In the genomic region with DNA sequence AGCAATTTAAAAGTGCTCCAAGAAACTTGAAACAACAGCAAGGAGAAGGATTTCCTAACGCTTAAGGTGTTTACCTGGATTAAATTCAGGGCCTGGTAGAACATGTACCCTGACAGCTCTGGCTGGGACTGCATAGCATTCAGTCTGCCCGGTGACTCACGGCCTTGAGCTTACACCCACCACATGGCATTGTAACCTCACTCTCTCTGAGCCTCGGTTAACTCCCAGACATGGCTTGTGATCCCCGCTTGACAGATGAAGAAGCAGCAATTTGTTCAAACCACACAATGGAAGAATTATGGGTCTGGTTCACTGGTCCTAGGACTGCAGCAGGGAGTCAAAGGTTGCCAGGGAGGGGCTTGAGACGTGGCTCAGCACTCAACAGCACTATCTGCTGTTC, we compare ENCODE assay signal across 16 mouse cellular contexts. TPM values are rescaled to one million over a fixed set of nuclear protein-coding genes. Genes with fewer than 3 reads are reported as not detected.
DNase-seq lines count a peak whose midpoint lies in the region; ATAC-seq and TF ChIP-seq lines count a peak whose summit lies in the region.
"Had no signal": no experiment of that assay in that cellular context is flagged by ENCODE, and none has a peak within 500 bp of the region (broad histone marks: within the 10 kb centered on the region; RNA-seq: fewer than 3 reads in every experiment).

No protein-coding gene starts in this region.

- no peaks in the 10 kb centered on the region for H3K9me3 ChIP-seq in heart, embryonic 10.5 days
- no peaks in the 10 kb centered on the region for H3K9me3 ChIP-seq in embryonic facial prominence, embryonic 14.5 days (ENCODE audit: control insufficient read depth, low read length)
- no peaks in the 10 kb centered on the region for H3K9me3 ChIP-seq in stomach, postnatal 0 days (ENCODE audit: control insufficient read depth, low read length)
- H3K9me3 ChIP-seq: forebrain, embryonic 13.5 days had no signal

- no peak overlapping the region for H3K9ac ChIP-seq in embryonic facial prominence, embryonic 14.5 days (ENCODE audit: low read depth, low read length)
- no peak overlapping the region for H3K9ac ChIP-seq in stomach, postnatal 0 days (ENCODE audit: low read length)
- H3K9ac ChIP-seq: forebrain, embryonic 13.5 days had no signal

- H3K27ac ChIP-seq in heart, embryonic 10.5 days = no peak overlapping the region
- peak overlapping the region; percentile 44; the same call in 1 of the 2 replicates for H3K27ac ChIP-seq in embryonic facial prominence, embryonic 14.5 days (replicated peaks; ENCODE audit: low read depth, low read length)
- H3K27ac ChIP-seq in stomach, postnatal 0 days (replicated peaks) = no peak overlapping the region
- H3K27ac ChIP-seq: forebrain, embryonic 13.5 days had no signal

- H3K27me3 ChIP-seq in heart, embryonic 10.5 days (ENCODE audit: insufficient read depth, poor library complexity, severe bottlenecking) = peaks cover 7% of the 10 kb centered on the region; the same call in 1 of the 2 replicates
- H3K27me3 ChIP-seq in embryonic facial prominence, embryonic 14.5 days (replicated peaks; ENCODE audit: control insufficient read depth, insufficient read depth, low read length) = no peaks in the 10 kb centered on the region
- no peaks in the 10 kb centered on the region for H3K27me3 ChIP-seq in stomach, postnatal 0 days (ENCODE audit: control insufficient read depth, insufficient read depth, low read length)
- H3K27me3 ChIP-seq: CH12.LX had no signal

- ATAC-seq in embryonic facial prominence, embryonic 14.5 days (ENCODE audit: low read depth) = peak; percentile 48; the same call in 1 of the 2 replicates
- peak; percentile 59; the same call in 1 of the 2 replicates for ATAC-seq in stomach, postnatal 0 days (ENCODE audit: low FRiP score, low TSS enrichment)
- ATAC-seq: forebrain, embryonic 13.5 days had no signal

- no peak for TF ChIP-seq CTCF in stomach, postnatal 0 days (IDR thresholded peaks at IDR 0.05; ENCODE audit: low read depth)

- peak; percentile 88 for DNase-seq in heart, adult 11 months
- DNase-seq in heart, embryonic 10.5 days (ENCODE audit: low spot score) = no peak
- peak; percentile 18 for DNase-seq in retina, postnatal 1 day
- no peak for DNase-seq in retina, embryonic 14.5 days (ENCODE audit: low spot score)
- peak; percentile 72 for DNase-seq in embryonic facial prominence, embryonic 14.5 days (ENCODE audit: low spot score)
- DNase-seq in stomach, postnatal 0 days (ENCODE audit: low spot score) = no peak
- DNase-seq in spleen, adult 18-20 months = no peak
- DNase-seq in gastrocnemius, postnatal 4 days (ENCODE audit: low spot score in 2 of 2) = no peak
- DNase-seq: cerebellum, adult 11 months; gastrocnemius, postnatal 36 days; heart, postnatal 36 days; lung, adult 18-20 months; thymus, postnatal 25 days had no signal

- no peak for TF ChIP-seq EP300 in stomach, postnatal 0 days (optimal IDR thresholded peaks at IDR 0.05)

- H3K4me3 ChIP-seq in heart, embryonic 10.5 days = no peak overlapping the region
- no peak overlapping the region for H3K4me3 ChIP-seq in embryonic facial prominence, embryonic 14.5 days (ENCODE audit: low read depth, low read length)
- H3K4me3 ChIP-seq in stomach, postnatal 0 days (ENCODE audit: low read depth, low read length) = no peak overlapping the region
- H3K4me3 ChIP-seq: forebrain, embryonic 13.5 days had no signal

- H3K4me1 ChIP-seq in heart, embryonic 10.5 days = peaks cover 25% of the 10 kb centered on the region
- H3K4me1 ChIP-seq in embryonic facial prominence, embryonic 14.5 days (ENCODE audit: control insufficient read depth, insufficient read depth, low read length) = peaks cover 26% of the 10 kb centered on the region
- H3K4me1 ChIP-seq in stomach, postnatal 0 days (replicated peaks; ENCODE audit: control insufficient read depth, insufficient read depth) = peaks cover 8% of the 10 kb centered on the region

- WGBS in heart, embryonic 10.5 days = 73% methylated on average over 6 of the region's 6 CpGs
- 55% methylated on average over 6 of the region's 6 CpGs for WGBS in embryonic facial prominence, embryonic 14.5 days
- 37% methylated on average over 6 of the region's 6 CpGs for WGBS in stomach, postnatal 0 days

- no peak overlapping the region for H3K4me2 ChIP-seq in embryonic facial prominence, embryonic 14.5 days (ENCODE audit: low read depth, low read length)
- no peak overlapping the region for H3K4me2 ChIP-seq in stomach, postnatal 0 days (replicated peaks; ENCODE audit: low read depth)
- H3K4me2 ChIP-seq: forebrain, embryonic 13.5 days had no signal

- 0 out of 2 replicates have a peak, but pooled peaks cover 2% of the 10 kb centered on the region for H3K36me3 ChIP-seq in heart, embryonic 10.5 days
- H3K36me3 ChIP-seq in embryonic facial prominence, embryonic 14.5 days (ENCODE audit: control insufficient read depth, insufficient read depth, low read length) = peaks cover 88% of the 10 kb centered on the region
- no peaks in the 10 kb centered on the region for H3K36me3 ChIP-seq in stomach, postnatal 0 days (ENCODE audit: control insufficient read depth, insufficient read depth, low read length)

RNA-seq across cellular contexts. Expression of a gene that starts 5.9 kb away (rescaled TPM):
- polyA plus RNA-seq in heart, embryonic 10.5 days (2016; fragmentation: Nextera tagmentation; extraction: Ambion mirVana) = 1.4 and 2.8 TPM in 2 replicates
- 10.2 and 14.1 TPM in 2 replicates for polyA plus RNA-seq in embryonic facial prominence, embryonic 14.5 days (2014; fragmentation: Nextera tagmentation; extraction: Ambion mirVana)
- 13.6 and 15.4 TPM in 2 replicates for polyA plus RNA-seq in stomach, postnatal 0 days (2015; fragmentation: Nextera tagmentation; extraction: Ambion mirVana)
- 1 to 10 TPM; 2.2 to 2.5 TPM for total RNA-seq in gastrocnemius, postnatal 4 days (2021)
- total RNA-seq: CH12.LX had no signal

RNA-seq across cellular contexts. Expression of a gene that starts 22.2 kb away (rescaled TPM):
- 72.3 and 96.5 TPM in 2 replicates for polyA plus RNA-seq in heart, embryonic 10.5 days (2016; fragmentation: Nextera tagmentation; extraction: Ambion mirVana)
- polyA plus RNA-seq in embryonic facial prominence, embryonic 14.5 days (2014; fragmentation: Nextera tagmentation; extraction: Ambion mirVana) = 330 and 352 TPM in 2 replicates
- polyA plus RNA-seq in stomach, postnatal 0 days (2015; fragmentation: Nextera tagmentation; extraction: Ambion mirVana) = 80.4 and 98.8 TPM in 2 replicates
- total RNA-seq in gastrocnemius, postnatal 4 days (2021) = 100 to 1,000 TPM; 234 to 294 TPM
- total RNA-seq: CH12.LX; megakaryocyte-erythroid progenitor cell, adult 5-6 weeks had no signal

RNA-seq across cellular contexts. Expression of a gene that starts 51.9 kb away (rescaled TPM):
- polyA plus RNA-seq in heart, embryonic 10.5 days (2016; fragmentation: Nextera tagmentation; extraction: Ambion mirVana) = 0.26 TPM in 1 of 2 replicates, not detected in the other
- polyA plus RNA-seq in embryonic facial prominence, embryonic 14.5 days (2014; fragmentation: Nextera tagmentation; extraction: Ambion mirVana) = 17.6 and 17.9 TPM in 2 replicates
- 48.8 and 52.8 TPM in 2 replicates for polyA plus RNA-seq in stomach, postnatal 0 days (2015; fragmentation: Nextera tagmentation; extraction: Ambion mirVana)
- total RNA-seq in gastrocnemius, postnatal 4 days (2021) = under 1 TPM; 0.36 to 0.37 TPM
- total RNA-seq: CH12.LX; gastrocnemius, postnatal 36 days; heart, postnatal 36 days; megakaryocyte-erythroid progenitor cell, adult 5-6 weeks had no signal
- polyA plus RNA-seq: forebrain, embryonic 13.5 days had no signal

Comparison
In these comparisons a context has a peak if more than half of its experiments do, and no peak if none do; other contexts are left out.
1. DNase-seq: peak in heart, adult 11 months (single experiment), retina, postnatal 1 day (single experiment) and embryonic facial prominence, embryonic 14.5 days (single experiment); none in heart, embryonic 10.5 days (single experiment), retina, embryonic 14.5 days (single experiment), stomach, postnatal 0 days (single experiment), spleen, adult 18-20 months (0 of 2) and gastrocnemius, postnatal 4 days (0 of 2).
2. RNA of a gene that starts 51.9 kb away (polyA plus RNA-seq): 48.8 to 52.8 TPM in stomach, postnatal 0 days and 17.6 to 17.9 TPM in embryonic facial prominence, embryonic 14.5 days; 0.26 TPM in heart, embryonic 10.5 days; every median in the first group is over 10 times any median in the second.